Comparison of ENCODE assay signal across 10 mouse cellular contexts in the genomic region with DNA sequence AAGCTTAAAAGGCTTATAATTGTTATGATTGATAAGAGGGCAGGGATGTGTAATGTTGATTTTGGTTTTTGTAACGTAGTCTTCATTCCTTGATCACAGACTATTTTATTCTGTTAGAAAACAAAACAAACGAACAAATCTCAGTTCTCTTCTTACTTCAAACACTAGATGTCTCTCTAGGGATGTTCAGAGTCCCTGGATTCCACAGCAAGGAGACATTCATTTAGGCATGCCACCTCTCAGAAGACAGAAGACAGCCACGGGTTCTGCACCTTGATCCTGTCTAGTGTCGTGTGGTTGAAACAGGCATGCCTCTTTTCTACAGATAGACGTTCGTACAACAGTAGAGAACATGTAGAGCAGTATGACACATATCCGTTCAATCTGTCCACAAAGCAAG.
A peak's percentile ranks its signal among the peaks of the same experiment; 100 is the strongest.
DNase-seq lines count a peak whose midpoint lies in the region; TF ChIP-seq lines count a peak whose summit lies in the region.
"Had no signal": no experiment of that assay in that cellular context is flagged by ENCODE, and none has a peak within 500 bp of the region (broad histone marks: within the 10 kb centered on the region; RNA-seq: fewer than 3 reads in every experiment).

No protein-coding gene starts in this region.

- no peak overlapping the region for H3K27ac ChIP-seq in heart, adult 2 months
- H3K27ac ChIP-seq: hindbrain, embryonic 14.5 days had no signal

- H3K36me3 ChIP-seq in heart, adult 2 months (ENCODE audit: control insufficient read depth, insufficient read depth, low read length) = no peaks in the 10 kb centered on the region

- no peak for TF ChIP-seq POLR2A in heart, adult 2 months (IDR thresholded peaks at IDR 0.05; ENCODE audit: insufficient read depth, low read depth, low read length)

- intact Hi-C loops in heart, adult 2 months (cut with DNase I) = loop anchor here (2.0 to 10.0 kb wide), 2 partner anchors 190 to 360 kb away; partner anchors contain the start of gene Calcrl
- intact Hi-C loops in heart, postnatal 25 days (cut with DNase I) = loop anchor here (5.0 kb wide), 2 partner anchors 117 to 362 kb away; partner anchors contain the start of gene Calcrl
- intact Hi-C loops in left cerebral cortex, postnatal 4 days (cut with DNase I) = loop anchor here (5.0 kb wide), 1 partner anchor 362 kb away; the partner anchor contains the start of gene Calcrl

- DNase-seq in heart, adult 2 months = no peak
- no peak for DNase-seq in heart, postnatal 25 days (ENCODE audit: low spot score)
- peak; percentile 5 for DNase-seq in left cerebral cortex, adult 11 months (ENCODE audit: low spot score)
- no peak for DNase-seq in left cerebral cortex, postnatal 4 days
- DNase-seq in 3T3-L1 (ENCODE audit: low read depth, low spot score) (peak; percentile 60), ES-CJ7 (ENCODE audit: low read depth, low spot score) (peak; percentile 11)
- no peak for DNase-seq in adrenal gland, postnatal 10 days
- DNase-seq in adrenal gland, adult (ENCODE audit: inconsistent age in 2 of 2, low spot score in 1 of 2) = no peak
- DNase-seq: layer of hippocampus, adult 9-11 months had no signal

- no peak overlapping the region for H3K4me3 ChIP-seq in heart, adult 2 months

- no peaks in the 10 kb centered on the region for H3K27me3 ChIP-seq in heart, adult 2 months (ENCODE audit: control insufficient read depth, insufficient read depth, low read length)

- peaks cover 2% of the 10 kb centered on the region for H3K4me1 ChIP-seq in heart, adult 2 months (ENCODE audit: control insufficient read depth, insufficient read depth, low read length)

- no peak overlapping the region for H3K9ac ChIP-seq in heart, adult 2 months (ENCODE audit: low read depth, low read length)
- H3K9ac ChIP-seq: hindbrain, embryonic 14.5 days had no signal

- TF ChIP-seq CTCF in heart, adult 2 months (IDR thresholded peaks at IDR 0.05) = peak; percentile 64

- H3K79me2 ChIP-seq in heart, adult 2 months (replicated peaks; ENCODE audit: control insufficient read depth, insufficient read depth, low read length) = no peaks in the 10 kb centered on the region

- 41% methylated on average over 7 of the region's 7 CpGs for WGBS in heart, adult 2 months

- no peak for TF ChIP-seq EP300 in heart, adult 2 months (IDR thresholded peaks at IDR 0.05; ENCODE audit: insufficient read depth, low read depth, low read length)

Comparison
In these comparisons a context has a peak if more than half of its experiments do, and no peak if none do; other contexts are left out.
1. DNase-seq: peak in left cerebral cortex, adult 11 months (single experiment), 3T3-L1 (single experiment) and ES-CJ7 (single experiment); none in heart, adult 2 months (0 of 2), heart, postnatal 25 days (single experiment), left cerebral cortex, postnatal 4 days (single experiment), adrenal gland, postnatal 10 days (single experiment) and adrenal gland, adult (0 of 2).